Mouse (Mus musculus): ENCODE data around the gene Rpl3l.

Gene Rpl3l

GRCm38 (mm10) chr17:24745526-24746497 is 18.2 kb downstream of the Rpl3l start:
- ChIA-PET POLR2A (interaction anchor here (0.5 to 2.5 kb wide), 36 partner anchors 8 to 1462 kb away, joined by 3 to 12 read pairs (median 4); partner anchors contain the start of genes Msrb1 (in 3 of the 4), Traf7 (in 3 of the 4), Fahd1 (in 2 of the 4) and Arhgdig (in 1 of the 4)), CTCF (interaction anchor here (0.5 to 1.9 kb wide), 66 partner anchors 9 to 675 kb away, joined by 3 to 19 read pairs (median 3); partner anchors contain the start of genes Eme2 (in 3 of the 4), Meiob (in 3 of the 4), Mrps34 (in 3 of the 4) and Fahd1 (in 2 of the 4))

DNA sequence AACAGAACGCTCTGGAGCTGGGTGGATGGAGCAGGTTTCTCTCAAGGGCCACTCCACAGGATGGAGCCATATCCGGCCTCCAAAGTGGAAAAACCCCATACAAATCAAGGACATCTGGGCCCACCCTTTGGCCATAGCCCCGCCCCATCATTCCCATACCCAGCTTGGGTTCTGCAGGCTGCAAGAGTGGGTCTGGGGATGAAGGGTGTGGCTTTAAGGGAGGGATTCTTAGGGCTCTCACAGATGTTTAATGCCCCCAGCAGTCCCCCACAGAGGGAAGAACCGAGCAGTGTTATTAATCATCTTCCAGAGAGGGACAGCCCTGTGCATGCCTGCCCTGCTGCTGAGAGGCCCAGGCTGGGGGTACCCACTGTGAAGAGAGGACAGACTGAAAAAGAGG is 19.4 kb downstream of the Rpl3l start:
- ChIA-PET POLR2A (interaction anchor here in 3 of 4 experiments (1.0 to 2.0 kb wide), 10 partner anchors 11 to 140 kb away, joined by 3 to 7 read pairs (median 4); partner anchors contain the start of genes Meiob (in 2 of the 3), Msrb1 (in 1 of the 3), Nubp2 (in 1 of the 3) and Spsb3 (in 1 of the 3)), CTCF (interaction anchor here in 2 of 4 experiments (0.6 to 1.1 kb wide), 9 partner anchors 14 to 135 kb away, joined by 3 to 5 read pairs (median 4); partner anchors contain the start of gene Hagh (in 1 of the 2))

DNA sequence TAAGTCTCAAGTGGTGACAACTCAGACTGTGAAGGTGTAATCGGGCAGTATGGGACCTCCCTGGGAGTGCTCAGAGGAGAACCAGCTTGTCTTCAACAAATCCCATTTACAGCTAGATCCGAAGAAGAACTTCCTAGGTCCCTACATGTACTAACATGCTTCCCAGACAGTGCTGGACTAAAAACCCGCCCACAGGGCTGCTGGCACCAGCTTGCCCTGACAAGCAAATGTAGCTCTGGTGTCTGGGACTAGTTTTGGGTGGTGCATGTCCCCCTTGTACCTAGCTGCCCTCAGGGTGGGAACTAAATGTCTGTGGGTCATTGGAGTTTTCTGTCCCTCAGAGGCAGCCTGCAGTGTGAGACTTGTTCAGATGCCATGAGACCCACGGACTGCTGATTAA is 23.9 kb downstream of the Rpl3l start:
- CTCF ChIA-PET = interaction anchor here in 2 of 4 experiments (0.6 to 1.6 kb wide), 5 partner anchors 15 to 99 kb away, joined by 3 read pairs; partner anchors contain the start of genes Fahd1 (in 1 of the 2) and Msrb1 (in 1 of the 2)
- POLR2A ChIA-PET = interaction anchor here in 3 of 4 experiments (0.6 to 3.6 kb wide), 20 partner anchors 15 to 580 kb away, joined by 3 to 18 read pairs (median 5); partner anchors contain the start of genes Fahd1 (in 2 of the 3), Msrb1 (in 2 of the 3), Cramp1l (in 1 of the 3) and Ift140 (in 1 of the 3)

GRCm38 (mm10) chr17:24752415-24753394 is 25.1 kb downstream of the Rpl3l start, which contains the start of gene Hs3st6:
Hs3st6 (plus strand) TSS chr17:24752988.
- CTCF ChIA-PET = interaction anchor here in 2 of 4 experiments (0.6 to 1.6 kb wide), 6 partner anchors 16 to 48 kb away, joined by 3 to 4 read pairs (median 3); partner anchors contain the start of gene Msrb1 (in 1 of the 2)
- POLR2A ChIA-PET = interaction anchor here in 3 of 4 experiments (0.6 to 3.6 kb wide), 45 partner anchors 8 to 818 kb away, joined by 3 to 18 read pairs (median 4); partner anchors contain the start of genes Meiob (in 3 of the 3), Fahd1 (in 2 of the 3), Msrb1 (in 2 of the 3) and Spsb3 (in 2 of the 3)

DNA sequence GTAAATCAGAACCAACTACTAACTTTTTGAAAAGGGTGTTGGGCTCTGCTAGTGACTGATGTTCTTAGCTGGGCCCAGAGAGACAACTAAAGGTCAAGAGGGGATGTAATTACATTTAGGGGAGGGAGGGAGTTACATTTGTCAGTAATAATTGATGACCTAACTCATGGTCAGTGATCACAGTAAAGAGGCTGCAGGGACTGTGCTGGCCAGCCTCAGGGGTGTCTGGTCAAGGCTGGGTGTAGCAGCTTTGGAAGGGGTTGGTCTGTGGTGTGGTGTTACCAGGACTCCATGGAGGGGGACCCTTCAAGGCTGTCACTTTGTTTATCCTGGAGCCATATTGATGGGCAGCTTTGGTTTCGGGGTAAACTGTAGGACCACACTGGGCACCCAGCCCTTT is 29.8 kb downstream of the Rpl3l start:
- CTCF ChIA-PET = interaction anchor here in 3 of 4 experiments (0.5 to 1.4 kb wide), 5 partner anchors 10 to 43 kb away, joined by 3 to 6 read pairs (median 4); partner anchors contain the start of gene Rpl3l (in 1 of the 3)
- POLR2A ChIA-PET = interaction anchor here in 2 of 4 experiments (0.9 to 1.7 kb wide), 3 partner anchors 12 to 82 kb away, joined by 3 to 6 read pairs (median 3); partner anchors contain the start of gene Hagh (in 1 of the 2)

- ChIA-PET POLR2A (interaction anchor here in 3 of 4 experiments (0.7 to 1.7 kb wide), 8 partner anchors 9 to 225 kb away, joined by 3 to 7 read pairs (median 4); partner anchors contain the start of genes Hs3st6 (in 3 of the 3), Eme2 (in 1 of the 3), Mrps34 (in 1 of the 3) and Spsb3 (in 1 of the 3)), CTCF (interaction anchor here in 3 of 4 experiments (0.7 to 2.1 kb wide), 8 partner anchors 11 to 57 kb away, joined by 3 to 15 read pairs (median 4); no protein-coding TSS in a partner anchor)
Measured at GRCm38 (mm10) chr17:24761121-24761520, 33.5 kb downstream of the Rpl3l start.

- CTCF ChIA-PET = interaction anchor here in 2 of 4 experiments (0.8 to 1.7 kb wide), 2 partner anchors 8 to 9 kb away, joined by 3 to 4 read pairs; no protein-coding TSS in a partner anchor
- POLR2A ChIA-PET = interaction anchor here in 1 of 4 experiments (0.9 to 1.6 kb wide), 4 partner anchors 13 to 311 kb away, joined by 3 to 5 read pairs (median 4); partner anchors contain the start of genes Fahd1 and Hs3st6
Measured at GRCm38 (mm10) chr17:24765016-24765905, 37.6 kb downstream of the Rpl3l start.

- POLR2A ChIA-PET = interaction anchor here in 2 of 4 experiments (1.0 to 1.6 kb wide), 5 partner anchors 15 to 312 kb away, joined by 3 to 5 read pairs (median 3); partner anchors contain the start of genes Fahd1 (in 1 of the 2) and Msrb1 (in 1 of the 2)
- CTCF ChIA-PET = interaction anchor here in 1 of 4 experiments (0.5 to 0.7 kb wide), 2 partner anchors 45 to 74 kb away, joined by 3 to 9 read pairs; no protein-coding TSS in a partner anchor
Measured at GRCm38 (mm10) chr17:24766266-24766875, 38.8 kb downstream of the Rpl3l start.

DNA sequence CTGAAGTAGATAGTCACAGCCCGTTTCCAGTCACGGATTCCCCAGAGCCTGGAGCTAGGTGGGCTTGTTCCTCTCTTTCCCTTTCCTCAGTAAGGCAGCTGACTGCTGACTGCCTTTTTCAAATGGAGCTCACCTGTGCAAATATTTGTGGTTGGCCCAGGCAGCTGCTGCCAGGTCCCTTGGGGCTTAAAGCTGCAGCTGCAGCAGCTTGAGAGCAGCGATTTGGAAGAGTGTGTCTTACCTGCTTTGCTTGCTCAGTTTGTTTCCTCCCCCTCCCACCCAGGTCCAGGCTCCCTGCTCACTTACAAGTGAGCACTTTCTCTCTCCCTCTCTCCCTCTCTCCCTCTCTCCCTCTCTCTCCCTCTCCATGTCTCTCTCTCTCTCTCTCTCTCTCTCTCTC is 41.5 kb downstream of the Rpl3l start:
- CTCF ChIA-PET = interaction anchor here in 2 of 4 experiments (0.6 to 1.6 kb wide), 4 partner anchors 9 to 42 kb away, joined by 3 to 5 read pairs (median 4); partner anchors contain the start of gene Meiob (in 1 of the 2)
- POLR2A ChIA-PET = interaction anchor here in 2 of 4 experiments (0.7 to 1.4 kb wide), 4 partner anchors 12 to 191 kb away, joined by 3 read pairs; no protein-coding TSS in a partner anchor

GRCm38 (mm10) chr17:24773241-24773640 is 45.6 kb downstream of the Rpl3l start:
- CTCF ChIA-PET = interaction anchor here (0.6 to 2.9 kb wide), 40 partner anchors 8 to 242 kb away, joined by 3 to 15 read pairs (median 3); partner anchors contain the start of genes Hagh (in 2 of the 4), Cramp1l (in 1 of the 4), Fahd1 (in 1 of the 4) and Hs3st6 (in 1 of the 4)
- POLR2A ChIA-PET = interaction anchor here (0.5 to 1.7 kb wide), 7 partner anchors 31 to 410 kb away, joined by 3 to 5 read pairs (median 3); partner anchors contain the start of genes Eme2 (in 1 of the 4), Fahd1 (in 1 of the 4), Meiob (in 1 of the 4) and Mrps34 (in 1 of the 4)

- CTCF ChIA-PET = interaction anchor here in 1 of 4 experiments (1.4 kb wide), 1 partner anchor 30 kb away, joined by 5 read pairs; no protein-coding TSS in a partner anchor
- POLR2A ChIA-PET = interaction anchor here in 3 of 4 experiments (0.5 to 1.4 kb wide), 6 partner anchors 9 to 831 kb away, joined by 3 read pairs; partner anchors contain the start of gene Meiob (in 1 of the 3)
Measured at GRCm38 (mm10) chr17:24775173-24775572, 47.6 kb downstream of the Rpl3l start.

GRCm38 (mm10) chr17:24777073-24777472 is 49.5 kb downstream of the Rpl3l start:
- POLR2A ChIA-PET = interaction anchor here in 2 of 4 experiments (0.8 to 1.6 kb wide), 2 partner anchors 24 to 249 kb away, joined by 3 to 4 read pairs; partner anchors contain the start of gene Traf7 (in 1 of the 2)
- CTCF ChIA-PET = no interaction called here

- ChIA-PET POLR2A (interaction anchor here in 2 of 4 experiments (0.7 to 1.4 kb wide), 4 partner anchors 11 to 45 kb away, joined by 3 to 4 read pairs (median 3); partner anchors contain the start of genes Meiob (in 1 of the 2) and Msrb1 (in 1 of the 2)), CTCF (interaction anchor here in 3 of 4 experiments (0.7 to 1.4 kb wide), 3 partner anchors 7 to 35 kb away, joined by 3 to 4 read pairs (median 3); no protein-coding TSS in a partner anchor)
Measured at GRCm38 (mm10) chr17:24780821-24781220, 53.2 kb downstream of the Rpl3l start.

Data from embryonic stem cell, embryonic (primary cell).